Mouse (Mus musculus) urinary bladder, postnatal 36 days (tissue): ENCODE results near the gene Lztr1.

Experiments used
- DNase-seq, 2 experiments: peaks; one replicate each; pipeline ENCODE4 v3.0.0; 2022; ENCODE audit warnings: low spot score in 2 of 2, mixed read lengths in 1 of 2

Lztr1 gene

GRCm38 (mm10) chr16:17556907-17557306, 48.4 kb downstream of the Lztr1 start:
- no peak for DNase-seq

GRCm38 (mm10) chr16:17557947-17558480, 49.5 kb downstream of the Lztr1 start:
- DNase-seq = peak; percentile 53 to 67

- DNase-seq = no peak
These were observed 50.3 kb downstream of the Lztr1 start for GRCm38 (mm10) chr16:17558811-17559210.

DNA sequence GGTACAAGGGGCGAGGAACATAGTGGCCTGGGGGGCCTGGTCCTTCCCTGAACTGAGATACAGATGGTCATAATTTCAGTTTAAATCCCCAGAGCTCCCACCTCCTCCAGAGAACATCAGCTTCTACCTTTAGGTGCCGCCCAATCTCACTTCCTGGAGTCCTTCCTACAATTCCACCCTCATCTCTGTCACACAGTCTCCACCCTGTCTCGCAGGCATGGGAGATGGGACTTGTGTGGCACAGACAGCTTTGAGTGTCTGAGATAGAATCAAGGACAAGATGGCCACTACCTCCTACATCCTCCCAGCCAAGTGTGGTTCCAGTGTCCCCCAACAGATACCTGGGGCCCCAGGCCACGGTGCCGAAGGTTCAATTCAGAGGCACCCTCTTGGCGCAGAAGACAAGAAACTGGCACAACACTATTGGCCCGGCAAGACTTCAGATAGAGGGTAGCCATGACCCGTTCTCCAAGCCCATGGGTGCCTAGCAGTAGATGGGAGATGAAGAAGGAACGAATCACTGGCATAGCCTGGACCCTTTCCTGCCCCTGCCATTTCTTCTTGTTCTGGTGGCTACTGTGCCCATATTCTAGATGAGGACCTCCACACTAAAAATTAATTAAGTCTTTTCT, 51.0 kb downstream of the Lztr1 start:
- DNase-seq = no peak

GRCm38 (mm10) chr16:17561128-17561750, 52.8 kb downstream of the Lztr1 start, which contains the start of gene Lrrc74b:
Gene Lrrc74b, minus strand, starts transcription at chr16:17561247.
- DNase-seq = peak; percentile 57 to 71

GRCm38 (mm10) chr16:17561751-17562208, 53.3 kb downstream of the Lztr1 start, which contains the start of gene P2rx6:
Gene P2rx6, plus strand, starts transcription at chr16:17561885.
- peak; percentile 24 to 60 for DNase-seq

GRCm38 (mm10) chr16:17563580-17563979, 55.1 kb downstream of the Lztr1 start:
- no peak for DNase-seq

- no peak for DNase-seq
These were observed 55.7 kb downstream of the Lztr1 start for GRCm38 (mm10) chr16:17564221-17564620.

GRCm38 (mm10) chr16:17564771-17565170, 56.3 kb downstream of the Lztr1 start:
- DNase-seq = no peak

DNA sequence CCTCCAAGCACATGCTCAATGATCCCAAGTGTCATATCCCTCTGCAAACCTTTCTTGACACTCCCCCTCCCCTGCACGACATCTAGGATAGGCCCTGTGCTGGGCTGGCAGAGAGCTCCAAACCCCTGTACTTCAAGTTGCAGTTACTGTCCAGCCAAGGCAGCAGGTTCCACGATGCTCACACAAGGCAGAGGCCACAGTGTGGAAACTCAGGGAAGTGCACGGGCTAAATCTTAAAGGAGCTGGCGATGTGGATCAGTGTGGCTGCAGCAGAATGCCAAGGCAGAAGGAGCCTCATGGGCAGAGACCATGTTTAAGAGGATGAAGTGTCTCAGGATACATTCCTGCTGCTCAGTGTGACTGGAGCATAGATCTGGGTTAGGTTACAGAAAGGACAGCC, 57.7 kb downstream of the Lztr1 start:
- DNase-seq = no peak
